Mouse (Mus musculus) central nervous system, embryonic 14 days (tissue): ENCODE measurements around the gene Kdm4c. TPM values are rescaled to one million over a fixed set of nuclear protein-coding genes. Genes with fewer than 3 reads are reported as not detected.

Experiments
- polyA plus RNA-seq: library from polyadenylated mRNA; depleted of rRNA; stranded (reverse); fragments of >200 nt; gene quantifications from 2 replicates; pipeline ENCODE4 v1.2.3, GENCODE M21; 2012; rRNA removed

Kdm4c gene
- polyA plus RNA-seq = 12.7 and 13.2 TPM in 2 replicates

GRCm38 (mm10) chr4:74242176-74242575 is at the start of gene Kdm4c:
Kdm4c (plus strand) TSS chr4:74242497.

Other genes starting within 250 kb of the Kdm4c start
- 9.2 and 11.2 TPM in 2 replicates for gene Frmd3, start 229.1 kb upstream of the Kdm4c start, polyA plus RNA-seq